Mouse (Mus musculus) kidney, embryonic 14.5 days (tissue): ENCODE results near the gene Tmod4. TPM values are rescaled to one million over a fixed set of nuclear protein-coding genes. Genes with fewer than 3 reads are reported as not detected.
A peak's percentile ranks its signal among the peaks of the same experiment; 100 is the strongest.

Source experiments
- ATAC-seq: fragments of 200-750 bp; cut with Nextera tagmentation; 2 replicates; pipeline ENCODE4 v1.8.0; 2017; ENCODE audit warnings: moderate number of reproducible peaks, mild to moderate bottlenecking, moderate TSS enrichment, moderate library complexity; ENCODE audit not compliant: low FRiP score, low TSS enrichment
- H3K27ac ChIP-seq: fragments of 300-500 bp; sonication (generic); 2 replicates; pipeline ENCODE4 v1.5.1; 2014; ENCODE audit warnings: low read depth, mild to moderate bottlenecking, low read length, moderate library complexity, mixed read lengths
- H3K27me3 ChIP-seq: fragments of 300-500 bp; sonication (generic); 2 replicates; pipeline ENCODE4 v1.6.1; 2014; ENCODE audit warnings: mild to moderate bottlenecking, low read length; ENCODE audit not compliant: control insufficient read depth, insufficient read depth
- H3K36me3 ChIP-seq: fragments of 300-500 bp; sonication (generic); 2 replicates; pipeline ENCODE4 v1.6.1; 2014; ENCODE audit warnings: low read length, mixed read lengths; ENCODE audit not compliant: control insufficient read depth, insufficient read depth
- H3K4me1 ChIP-seq: fragments of 300-500 bp; sonication (generic); 2 replicates; pipeline ENCODE4 v1.6.1; 2014; ENCODE audit warnings: low read length, mixed read lengths; ENCODE audit not compliant: control insufficient read depth, insufficient read depth
- H3K4me2 ChIP-seq: fragments of 300-500 bp; sonication (generic); replicated peaks from 2 replicates; pipeline ENCODE4 v1.6.1; 2014; ENCODE audit warnings: low read depth, mild to moderate bottlenecking, low read length
- H3K4me3 ChIP-seq: fragments of 300-500 bp; sonication (generic); 2 replicates; pipeline ENCODE4 v1.5.1; 2014; ENCODE audit warnings: mild to moderate bottlenecking, low read length
- H3K9ac ChIP-seq: fragments of 300-500 bp; sonication (generic); 2 replicates; pipeline ENCODE4 v1.6.1; 2014; ENCODE audit warnings: low read depth, mild to moderate bottlenecking, low read length, moderate library complexity
- H3K9me3 ChIP-seq: fragments of 300-500 bp; sonication (generic); 2 replicates; pipeline ENCODE4 v1.6.1; 2016; ENCODE audit warnings: low read length; ENCODE audit not compliant: control insufficient read depth
- WGBS: fragments of 180-500 bp; shearing (Covaris S2); extraction: QIAGEN DNeasy Blood & Tissue Kit; methylation state at CpG from one replicate; pipeline ENCODE4 v1.1.7; 2014; 5-methylcytosine and 5-hydroxymethylcytosine counted together
- microRNA-seq: library from miRNA; unstranded; fragments of <30 nt; microRNA quantifications from one replicate; pipeline ENCODE4, GENCODE M21; 2016
- polyA plus RNA-seq: library from polyadenylated mRNA; unstranded; fragments of >200 nt; fragmentation: Nextera tagmentation; extraction: Ambion mirVana; gene quantifications from 2 replicates; pipeline ENCODE4 v1.2.1, GENCODE M21; 2014

Tmod4 gene
- polyA plus RNA-seq, 1 experiment from 2014 or later: 1.5 TPM

- peak; percentile 35 for ATAC-seq
- H3K36me3 ChIP-seq: peaks cover 28% of the 10 kb centered on the region
- H3K9me3 ChIP-seq: no peaks in the 10 kb centered on the region
- H3K4me2 ChIP-seq: peak overlapping the region; percentile 60
- peaks cover 29% of the 10 kb centered on the region for H3K27me3 ChIP-seq
- WGBS: 2% methylated on average over 16 of the region's 16 CpGs
- peaks cover 11% of the 10 kb centered on the region; the same call in 1 of the 2 replicates for H3K4me1 ChIP-seq
- no peak overlapping the region for H3K27ac ChIP-seq
- peak overlapping the region; percentile 41; the same call in 1 of the 2 replicates for H3K4me3 ChIP-seq
- no peak overlapping the region for H3K9ac ChIP-seq
Observed at GRCm38 (mm10) chr3:95174011-95174592, 49.8 kb downstream of the Tmod4 start.

- no peak overlapping the region for H3K9ac ChIP-seq
- no peak for ATAC-seq
- H3K4me2 ChIP-seq: no peak overlapping the region
- no peak overlapping the region for H3K4me3 ChIP-seq
- no peak overlapping the region for H3K27ac ChIP-seq
- peaks cover 26% of the 10 kb centered on the region for H3K27me3 ChIP-seq
- peaks cover 11% of the 10 kb centered on the region; the same call in 1 of the 2 replicates for H3K4me1 ChIP-seq
- no peaks in the 10 kb centered on the region for H3K9me3 ChIP-seq
- 70% methylated on average over 3 of the region's 3 CpGs for WGBS
- peaks cover 5% of the 10 kb centered on the region; the same call in 1 of the 2 replicates for H3K36me3 ChIP-seq
Observed at GRCm38 (mm10) chr3:95176500-95176899, 52.2 kb downstream of the Tmod4 start.

GRCm38 (mm10) chr3:95177583-95177982 is 53.3 kb downstream of the Tmod4 start:
- no peaks in the 10 kb centered on the region for H3K36me3 ChIP-seq
- 58% methylated on average over 6 of the region's 6 CpGs for WGBS
- H3K9me3 ChIP-seq: no peaks in the 10 kb centered on the region
- H3K9ac ChIP-seq: no peak overlapping the region
- no peak overlapping the region for H3K4me3 ChIP-seq
- H3K4me2 ChIP-seq: no peak overlapping the region
- peaks cover 16% of the 10 kb centered on the region for H3K27me3 ChIP-seq
- no peak overlapping the region for H3K27ac ChIP-seq
- ATAC-seq: no peak
- peaks cover 11% of the 10 kb centered on the region; the same call in 1 of the 2 replicates for H3K4me1 ChIP-seq

Small RNAs within 50 kb of the gene (microRNA-seq; reads per million reads assigned to microRNA genes)
- gene Mir8099-1: not detected

Other genes with a start within 250 kb of the Tmod4 start
- 355 and 392 TPM in 2 replicates for gene Psmb4, start 237.5 kb upstream of the Tmod4 start, polyA plus RNA-seq
- gene Selenbp1, start 191.4 kb upstream of the Tmod4 start, polyA plus RNA-seq: 35.6 and 40.0 TPM in 2 replicates
- 8.7 and 13.0 TPM in 2 replicates for gene Rfx5, start 170.4 kb upstream of the Tmod4 start, polyA plus RNA-seq
- 22.6 and 25.7 TPM in 2 replicates for gene Pi4kb, start 149.7 kb upstream of the Tmod4 start, polyA plus RNA-seq
- gene Zfp687, start 109.0 kb upstream of the Tmod4 start, polyA plus RNA-seq: 28.7 and 38.1 TPM in 2 replicates
- 261 and 286 TPM in 2 replicates for gene Psmd4, start 81.9 kb upstream of the Tmod4 start, polyA plus RNA-seq
- gene Pip5k1a, start 17.5 kb upstream of the Tmod4 start, polyA plus RNA-seq: 16.9 and 22.8 TPM in 2 replicates
- 182 and 190 TPM in 2 replicates for gene Vps72, start 13.5 kb upstream of the Tmod4 start, polyA plus RNA-seq
- gene Scnm1, start 9.5 kb downstream of the Tmod4 start, polyA plus RNA-seq: 69.6 and 84.7 TPM in 2 replicates
- 6.9 and 9.1 TPM in 2 replicates for gene Lysmd1, start 9.6 kb downstream of the Tmod4 start, polyA plus RNA-seq
- 2.1 TPM in 2 replicates for gene Tnfaip8l2, start 17.9 kb downstream of the Tmod4 start, polyA plus RNA-seq
- 5.3 and 5.8 TPM in 2 replicates for gene Sema6c, start 36.0 kb downstream of the Tmod4 start, polyA plus RNA-seq
- gene Gabpb2, start 93.4 kb downstream of the Tmod4 start, polyA plus RNA-seq: 9.7 and 15.4 TPM in 2 replicates
- 109 and 113 TPM in 2 replicates for gene Cdc42se1, start 104.3 kb downstream of the Tmod4 start, polyA plus RNA-seq
- 18.5 and 19.1 TPM in 2 replicates for gene Mllt11, start 107.7 kb downstream of the Tmod4 start, polyA plus RNA-seq
- 0.19 and 0.57 TPM in 2 replicates for gene Gm128, start 117.1 kb downstream of the Tmod4 start, polyA plus RNA-seq
- 2.1 and 2.4 TPM in 2 replicates for gene Bnipl, start 126.7 kb downstream of the Tmod4 start, polyA plus RNA-seq
- 33.0 and 40.9 TPM in 2 replicates for gene Mindy1, start 156.9 kb downstream of the Tmod4 start, polyA plus RNA-seq
- gene Prune1, start 157.6 kb downstream of the Tmod4 start, polyA plus RNA-seq: 15.4 and 22.1 TPM in 2 replicates
- gene Anxa9, start 182.7 kb downstream of the Tmod4 start, polyA plus RNA-seq: 3.7 and 4.3 TPM in 2 replicates
- gene Cers2, start 190.3 kb downstream of the Tmod4 start, polyA plus RNA-seq: 103 and 154 TPM in 2 replicates
- 30.2 and 56.5 TPM in 2 replicates for gene Setdb1, start 232.7 kb downstream of the Tmod4 start, polyA plus RNA-seq